Mouse (Mus musculus) regulatory T cell (primary cell): ENCODE results near the gene Itsn2.
"Not testable (repeated sequence)": the region's sequence is repeated elsewhere in the genome, so short reads cannot be mapped to it uniquely, and the experiment has no call there.

Experiments
- in situ Hi-C: fragments of 300-600 bp; cut with MboI, MseI; formaldehyde crosslinking; loops from one replicate; pipeline ENCODE4 v1.15.1; 2025; ENCODE audit warnings: high pct_unique_total_duplicates

The Itsn2 gene

GRCm38 (mm10) chr12:4595055-4595454 lies 2.6 kb downstream of the Itsn2 start:
- in situ Hi-C loops, result no loop called here

- in situ Hi-C loops, result no loop called here
These were observed 6.4 kb downstream of the Itsn2 start for GRCm38 (mm10) chr12:4598666-4599428.

GRCm38 (mm10) chr12:4599713-4600112 lies 7.3 kb downstream of the Itsn2 start:
- in situ Hi-C loops, result no loop called here

- in situ Hi-C loops, result no loop called here
These were observed 14.2 kb downstream of the Itsn2 start for GRCm38 (mm10) chr12:4606625-4607024.

GRCm38 (mm10) chr12:4614722-4615121 lies 22.3 kb downstream of the Itsn2 start:
- in situ Hi-C loops, result no loop called here

GRCm38 (mm10) chr12:4624201-4624600 lies 31.8 kb downstream of the Itsn2 start:
- in situ Hi-C loops, result no loop called here

- in situ Hi-C loops, result no loop called here
These were observed 40.5 kb downstream of the Itsn2 start for GRCm38 (mm10) chr12:4632957-4633356.

- in situ Hi-C loops, result no loop called here
These were observed 46.0 kb downstream of the Itsn2 start for GRCm38 (mm10) chr12:4638438-4638837.

- in situ Hi-C loops, result no loop called here
These were observed 48.3 kb downstream of the Itsn2 start for GRCm38 (mm10) chr12:4640737-4641136.

- in situ Hi-C loops, result no loop called here
These were observed 64.4 kb downstream of the Itsn2 start for GRCm38 (mm10) chr12:4656813-4657212.

- in situ Hi-C loops, result no loop called here
These were observed 72.7 kb downstream of the Itsn2 start for GRCm38 (mm10) chr12:4664929-4665674.

GRCm38 (mm10) chr12:4665675-4666037 lies 73.2 kb downstream of the Itsn2 start:
- in situ Hi-C loops, result no loop called here

GRCm38 (mm10) chr12:4676336-4676735 lies 83.9 kb downstream of the Itsn2 start:
- in situ Hi-C loops, result no loop called here

GRCm38 (mm10) chr12:4679971-4680370 lies 87.5 kb downstream of the Itsn2 start:
- in situ Hi-C loops, result no loop called here

GRCm38 (mm10) chr12:4685441-4685840 lies 93.0 kb downstream of the Itsn2 start:
- in situ Hi-C loops, result no loop called here

- in situ Hi-C loops, result no loop called here
These were observed 95.9 kb downstream of the Itsn2 start for GRCm38 (mm10) chr12:4688386-4688785.

- in situ Hi-C loops, result no loop called here
These were observed 96.9 kb downstream of the Itsn2 start for GRCm38 (mm10) chr12:4689341-4689740.

- in situ Hi-C loops, result no loop called here
These were observed 98.8 kb downstream of the Itsn2 start for GRCm38 (mm10) chr12:4691193-4691592.

GRCm38 (mm10) chr12:4694534-4694933 lies 102.1 kb downstream of the Itsn2 start:
- in situ Hi-C loops, result no loop called here

- in situ Hi-C loops, result not testable (repeated sequence)
These were observed 113.2 kb downstream of the Itsn2 start for GRCm38 (mm10) chr12:4705626-4706025.

GRCm38 (mm10) chr12:4706175-4706574 lies 113.7 kb downstream of the Itsn2 start:
- in situ Hi-C loops, result no loop called here

GRCm38 (mm10) chr12:4706901-4707300 lies 114.5 kb downstream of the Itsn2 start:
- in situ Hi-C loops, result no loop called here

GRCm38 (mm10) chr12:4707488-4708017 lies 115.1 kb downstream of the Itsn2 start:
- in situ Hi-C loops, result no loop called here
